Mouse (Mus musculus) urinary bladder, adult 18-20 months (tissue): ENCODE results near the gene Nfs1.
"Not testable (repeated sequence)": the region's sequence is repeated elsewhere in the genome, so short reads cannot be mapped to it uniquely, and the experiment has no call there.

Experiments
- DNase-seq, 2 experiments: peaks; one replicate each; pipeline ENCODE4 v3.0.0; 2022; ENCODE audit warnings: low spot score in 2 of 2, mixed read lengths in 2 of 2

Gene Nfs1

DNA sequence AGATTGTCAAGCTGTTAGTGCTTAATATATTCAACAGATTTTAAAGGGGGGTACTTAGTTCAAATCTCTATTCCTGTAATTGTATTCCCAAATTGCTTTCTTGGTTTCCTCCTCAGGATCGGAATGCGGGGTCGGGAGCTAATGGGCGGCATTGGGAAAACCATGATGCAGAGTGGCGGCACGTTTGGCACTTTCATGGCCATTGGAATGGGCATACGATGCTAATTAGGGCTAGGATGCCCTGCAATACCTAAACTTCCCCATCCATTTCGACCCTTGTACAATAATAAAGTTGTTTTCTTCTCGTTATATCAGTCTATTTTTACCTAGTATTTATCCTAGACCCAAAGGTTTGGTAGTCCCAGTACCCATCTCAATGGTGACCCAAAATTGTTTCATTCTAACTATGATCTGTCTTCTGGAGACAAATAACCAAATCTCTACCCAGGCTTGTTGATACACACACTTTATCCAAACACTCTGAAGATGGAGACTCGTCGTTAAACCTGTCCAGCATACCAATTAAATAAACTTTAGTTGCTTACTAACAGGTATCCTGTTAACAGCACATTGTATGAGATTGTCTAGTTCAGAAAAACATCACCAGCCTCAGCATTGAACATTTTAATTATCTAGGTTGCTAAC, 1.6 kb upstream of the Nfs1 start:
- DNase-seq: no peak

DNA sequence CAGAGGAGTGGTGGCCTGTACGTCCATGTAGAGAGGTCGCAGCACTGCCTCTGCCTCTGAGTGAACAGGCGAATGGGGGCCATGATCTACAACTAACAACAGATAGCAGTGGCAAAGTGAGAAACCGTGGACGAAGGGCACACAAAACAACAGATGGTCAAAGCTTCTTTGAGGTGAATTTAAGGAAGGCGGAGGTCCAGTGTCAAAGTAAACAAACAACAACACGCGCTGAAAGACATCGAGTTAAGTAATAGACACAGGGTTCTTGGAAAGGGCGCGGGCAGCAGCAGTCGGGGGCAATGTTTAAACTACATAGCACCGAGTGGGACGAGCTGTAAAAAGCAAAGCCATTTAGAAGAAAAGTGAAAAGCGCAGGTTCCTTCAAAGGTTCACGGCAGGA, 619 bp downstream of the Nfs1 start:
- no peak for DNase-seq

DNA sequence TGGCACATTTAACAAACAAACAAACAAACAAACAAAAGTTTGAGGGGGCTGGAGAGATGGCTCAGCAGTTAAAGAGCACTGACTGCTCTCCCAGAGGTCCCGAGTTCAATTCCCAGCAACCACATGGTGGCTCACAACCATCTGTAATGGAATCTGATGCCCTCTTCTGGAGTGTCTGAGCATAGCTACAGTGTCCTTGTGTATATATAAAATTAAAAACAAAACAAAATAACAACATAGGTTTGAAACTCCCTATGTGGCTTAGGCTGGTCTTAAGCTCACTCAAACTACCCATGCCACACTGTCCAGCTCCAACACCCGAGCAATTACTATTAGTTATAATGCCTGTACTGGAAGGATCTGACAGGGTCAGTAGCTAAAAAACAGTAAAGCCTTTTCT, 1.2 kb downstream of the Nfs1 start:
- DNase-seq: no peak

DNA sequence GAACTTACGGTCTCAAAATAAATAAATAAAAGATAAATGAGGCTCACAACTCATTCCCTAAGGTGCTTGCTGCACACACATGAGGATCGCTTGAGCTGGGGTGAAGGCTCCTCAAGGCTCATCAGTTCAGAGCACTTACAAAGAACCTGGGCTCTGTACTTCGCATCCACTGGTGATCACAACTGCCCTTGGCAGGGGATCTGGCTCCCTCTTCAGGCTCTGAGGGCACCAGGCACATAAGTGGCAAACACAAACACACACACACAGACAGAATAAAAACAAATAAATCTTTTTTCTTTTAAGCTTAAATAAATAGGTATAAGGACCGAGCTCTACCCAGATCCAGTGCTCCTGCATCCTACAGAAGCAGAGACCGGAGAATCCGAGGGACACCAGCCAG, 8.3 kb downstream of the Nfs1 start:
- no peak for DNase-seq

DNA sequence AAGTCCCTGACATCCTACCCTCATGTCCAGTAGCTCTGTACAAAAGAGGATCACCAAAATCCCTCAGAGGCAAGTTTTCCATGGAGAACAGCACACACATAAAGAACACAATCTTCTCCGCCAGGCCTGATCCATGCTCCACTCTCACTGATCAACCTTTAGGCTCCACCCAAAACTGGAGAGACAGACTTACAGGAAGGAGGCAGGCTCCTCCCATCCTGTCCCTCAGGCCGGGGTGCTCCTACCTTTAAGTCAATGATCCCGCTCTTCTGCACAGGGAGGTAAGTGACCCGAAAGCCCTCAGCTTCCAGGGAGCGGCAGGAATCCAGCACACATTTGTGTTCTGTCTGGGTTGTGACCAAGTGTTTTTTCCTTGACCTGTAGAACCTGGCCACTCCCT, 9.8 kb downstream of the Nfs1 start:
- DNase-seq: no peak

DNA sequence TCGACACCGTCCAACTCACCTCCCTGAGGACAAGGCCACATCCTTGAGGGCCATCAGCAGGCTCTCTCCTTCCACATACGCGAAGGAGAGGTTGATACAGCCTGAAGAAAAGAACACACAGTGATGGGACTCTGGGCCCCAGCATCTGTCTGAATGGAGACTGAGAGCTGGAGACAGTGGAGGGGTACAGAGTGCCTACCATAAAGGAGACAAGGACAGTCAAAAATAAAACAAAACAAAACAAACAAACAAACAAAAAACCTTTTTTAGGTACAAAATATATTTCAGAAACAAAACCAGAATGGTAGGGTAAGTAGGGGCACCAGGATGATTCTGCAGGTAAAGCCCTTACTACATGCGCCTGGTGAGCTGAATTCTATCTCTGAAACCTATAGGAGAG, 17.0 kb downstream of the Nfs1 start, which contains the start of gene Gm28036:
TSS of gene Gm28036 (minus strand) at position 101 of the 400 bp plus-strand sequence.
- DNase-seq: no peak

DNA sequence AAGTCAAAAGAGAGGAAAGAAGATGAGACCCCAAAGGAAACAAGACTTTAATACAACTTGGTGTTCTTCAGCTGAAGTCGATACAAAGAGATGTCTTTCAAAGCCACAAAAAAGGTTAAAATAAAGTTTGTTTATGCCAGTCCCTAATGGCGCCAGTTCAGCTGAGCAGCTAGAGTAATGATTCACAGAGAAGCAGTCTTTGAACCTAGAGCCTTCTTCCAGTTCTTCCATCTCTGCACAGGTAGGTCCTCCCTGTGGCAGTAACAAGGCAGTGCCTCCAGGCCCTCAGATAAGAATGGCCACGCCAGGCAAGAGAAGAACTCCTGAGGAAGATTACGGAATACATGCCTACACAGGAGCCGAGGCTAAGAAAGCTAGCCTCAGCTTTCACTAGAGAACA, 20.3 kb downstream of the Nfs1 start:
- DNase-seq: no peak

DNA sequence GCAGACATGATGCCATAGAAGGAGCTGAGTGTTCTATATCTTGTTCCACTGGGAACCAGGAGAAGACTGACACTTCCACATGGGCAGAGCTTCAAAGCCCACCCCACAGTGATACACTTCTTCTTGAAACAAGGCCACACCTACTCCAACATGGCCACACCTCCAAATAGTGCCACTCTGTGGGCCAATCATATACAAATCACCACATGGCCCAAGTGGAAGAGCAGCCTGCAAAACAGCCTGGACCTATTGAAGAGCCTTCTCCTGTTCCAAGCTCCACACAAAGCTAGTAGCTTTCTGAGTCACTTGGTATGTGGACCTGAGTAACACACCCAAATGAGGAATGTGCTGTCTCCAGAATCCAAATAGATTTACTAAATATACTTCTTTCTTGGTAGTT, 24.4 kb downstream of the Nfs1 start:
- no peak for DNase-seq

DNA sequence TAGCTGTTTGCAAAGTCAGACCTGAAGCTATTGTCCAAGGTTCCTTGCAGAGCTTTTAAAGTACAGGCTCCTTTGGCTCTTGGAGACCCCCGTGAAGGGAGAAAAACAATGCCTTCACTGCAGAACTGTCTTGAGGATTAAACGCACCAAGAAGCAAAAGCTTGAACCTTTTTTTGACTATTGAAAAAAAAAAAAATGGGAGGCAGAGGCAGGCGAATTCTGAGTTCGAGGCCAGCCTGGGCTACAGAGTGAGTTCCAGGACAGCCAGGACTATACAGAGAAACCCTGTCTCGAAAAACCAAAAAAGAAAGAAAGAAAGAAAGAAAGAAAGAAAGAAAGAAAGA, 31.9 kb downstream of the Nfs1 start:
- not testable (repeated sequence) for DNase-seq

DNA sequence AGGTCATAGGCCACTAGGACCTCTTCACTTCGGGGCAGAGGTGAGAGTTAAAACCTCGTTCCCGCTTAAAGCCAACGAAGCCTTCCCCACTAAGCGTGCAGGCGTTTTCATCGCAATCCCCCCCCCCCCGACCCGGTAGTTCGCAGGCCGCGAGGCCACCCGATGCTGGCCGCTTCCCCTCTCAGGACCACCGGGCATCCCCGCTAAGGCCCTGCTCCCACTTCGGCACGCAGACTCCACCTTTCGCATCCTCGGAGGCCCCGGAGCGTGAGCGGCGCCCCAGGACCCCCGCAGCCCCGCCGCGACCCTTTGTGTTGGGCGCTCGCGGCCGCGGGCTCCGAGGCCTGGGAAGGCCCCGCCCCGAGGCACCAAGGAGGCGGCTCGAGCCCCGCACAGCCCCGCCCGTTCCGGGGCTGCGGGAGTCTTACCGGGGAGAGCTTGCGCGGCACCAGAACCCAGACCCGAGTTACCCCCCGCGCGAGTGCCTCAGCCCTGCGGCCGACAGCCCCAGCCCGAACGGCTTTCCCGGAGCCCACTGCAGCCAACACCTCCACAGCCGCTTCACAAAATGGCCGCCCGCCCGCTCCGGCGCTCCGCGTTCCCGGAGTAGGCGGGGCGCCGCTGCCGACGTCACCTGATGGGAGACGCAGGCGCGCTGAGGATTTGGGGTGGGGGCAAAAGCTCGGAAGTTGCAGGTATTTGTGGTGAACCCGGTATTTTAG, 32.5 kb downstream of the Nfs1 start, which contains the start of the genes Cpne1 and Rbm12:
TSS of gene Cpne1 (minus strand) at position 608 of the 722 bp plus-strand sequence.
TSS of gene Rbm12 (minus strand) at position 621 of the 722 bp plus-strand sequence.
- peak; percentile 85 to 95 for DNase-seq

DNA sequence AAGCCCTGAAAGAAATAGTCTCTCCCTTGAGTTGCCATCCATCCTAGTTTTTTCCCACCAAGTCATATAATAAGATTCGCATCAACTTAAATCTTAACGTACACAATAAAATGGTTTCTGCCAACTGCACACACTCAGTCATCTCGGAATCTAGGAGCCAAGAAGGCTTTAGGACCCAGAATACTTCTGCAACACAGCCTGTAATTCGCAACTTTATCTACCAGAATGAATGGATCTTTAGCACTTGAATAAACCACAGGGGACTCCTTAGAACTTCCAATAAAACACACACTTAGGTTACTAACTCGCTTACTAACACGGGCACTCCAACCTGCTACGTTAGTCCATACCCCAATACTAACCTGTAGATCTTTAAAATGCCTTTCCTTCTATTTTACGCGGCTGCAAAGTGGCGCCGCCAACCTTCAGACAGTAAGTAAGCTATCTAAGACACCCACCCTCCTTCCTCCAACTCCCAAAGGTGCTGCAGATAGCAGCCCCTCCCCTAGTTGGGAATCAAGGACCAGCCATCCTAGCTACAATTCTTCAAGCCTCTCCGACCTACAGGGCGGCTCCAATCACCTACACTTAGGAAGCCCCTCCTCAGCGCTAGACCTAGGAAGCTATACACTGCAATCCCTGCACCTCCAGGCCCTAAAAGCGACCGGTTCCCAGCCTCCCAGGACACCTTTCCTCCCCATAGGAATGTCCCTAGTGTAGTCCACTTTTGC, 33.2 kb downstream of the Nfs1 start:
- peak in 1 of 2 experiments; percentile 18 for DNase-seq

DNA sequence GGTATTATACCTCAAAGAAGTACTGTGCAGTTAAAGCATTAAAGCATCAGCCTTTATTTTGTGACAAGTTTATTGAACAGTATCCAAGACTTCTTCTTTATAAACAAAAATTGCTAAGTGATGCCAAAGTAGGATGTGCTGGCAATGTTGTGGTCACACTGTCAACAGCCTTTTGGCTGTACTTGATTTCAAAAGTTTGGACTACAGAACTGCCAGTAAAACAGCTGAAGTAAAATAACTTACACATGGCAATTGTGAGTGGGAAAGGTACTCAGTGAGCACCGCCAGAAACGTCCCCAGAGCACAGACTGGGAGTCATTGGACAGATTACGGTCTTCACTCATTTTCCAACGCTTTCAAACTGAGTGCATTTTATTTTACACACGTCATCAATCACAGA, 52.1 kb downstream of the Nfs1 start:
- no peak for DNase-seq

DNA sequence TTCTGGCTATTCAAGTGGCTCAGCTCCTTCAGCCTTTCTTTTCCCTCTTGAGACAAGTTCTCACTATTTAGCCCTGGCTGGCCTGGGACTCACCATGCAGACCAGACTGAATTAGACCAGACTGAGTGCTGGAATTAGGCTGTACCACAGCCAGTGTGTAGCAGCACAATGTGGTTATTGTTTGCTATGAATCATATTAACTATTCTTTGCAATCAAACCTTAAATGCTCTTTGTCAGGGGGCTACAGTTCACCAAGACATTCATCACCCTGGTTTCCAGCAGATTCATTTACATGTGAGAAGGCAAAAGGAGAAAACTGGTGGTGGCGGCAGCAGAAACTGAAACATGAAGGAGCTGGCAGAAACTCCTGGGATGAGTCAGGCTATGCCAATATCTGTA, 54.2 kb downstream of the Nfs1 start:
- DNase-seq: no peak

DNA sequence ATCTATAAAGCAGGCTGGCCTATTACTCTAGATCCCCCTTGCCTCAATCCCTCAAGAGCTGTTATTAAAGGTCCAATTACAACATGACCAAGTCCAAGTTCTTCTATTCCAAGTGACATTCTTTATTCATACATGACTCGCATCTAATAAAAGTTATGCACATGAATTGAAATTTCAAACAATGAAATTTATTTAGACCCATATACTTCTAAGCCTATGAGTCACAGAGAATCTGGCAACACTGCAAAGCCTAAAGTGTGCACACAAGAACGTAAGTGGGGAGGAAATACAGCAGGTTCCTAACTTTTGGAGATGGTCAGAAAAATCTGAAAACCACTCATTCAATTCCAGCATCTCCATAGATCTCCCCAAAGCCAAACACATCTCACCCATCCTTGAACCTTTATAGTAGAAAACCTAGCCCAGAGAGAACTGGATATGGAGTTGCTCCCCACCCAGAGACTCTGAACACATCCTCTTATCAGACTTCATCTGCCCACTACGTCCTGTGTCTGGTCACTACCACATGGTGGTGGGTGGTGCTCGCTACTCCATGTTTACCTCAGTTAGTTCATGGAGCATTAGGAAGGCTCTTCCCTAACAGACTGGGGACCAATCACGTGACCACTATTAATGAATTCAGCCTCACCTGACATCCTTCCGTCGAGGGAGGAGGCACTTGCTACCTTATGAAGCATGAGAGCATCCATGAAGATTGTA, 56.4 kb downstream of the Nfs1 start:
- DNase-seq: no peak

DNA sequence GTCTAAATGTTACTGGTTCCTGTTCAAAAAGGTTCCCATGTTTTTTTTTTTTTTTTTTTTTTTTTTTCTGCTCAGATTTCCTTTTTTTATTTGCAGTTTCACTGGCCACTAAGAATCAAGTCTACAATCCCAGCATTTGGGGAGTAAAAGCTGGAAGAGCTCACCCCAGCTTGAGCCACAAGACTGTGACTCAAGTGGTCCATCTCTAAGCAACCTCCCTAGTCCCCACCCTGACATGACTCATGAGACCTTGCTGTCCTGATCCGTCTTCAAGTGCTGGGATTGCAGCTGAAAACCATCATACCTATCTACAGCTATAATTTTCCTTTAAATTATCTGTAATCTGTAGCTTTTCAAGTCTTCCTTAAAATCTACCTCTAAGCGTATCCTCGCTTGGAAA, 59.4 kb downstream of the Nfs1 start:
- DNase-seq: no peak

DNA sequence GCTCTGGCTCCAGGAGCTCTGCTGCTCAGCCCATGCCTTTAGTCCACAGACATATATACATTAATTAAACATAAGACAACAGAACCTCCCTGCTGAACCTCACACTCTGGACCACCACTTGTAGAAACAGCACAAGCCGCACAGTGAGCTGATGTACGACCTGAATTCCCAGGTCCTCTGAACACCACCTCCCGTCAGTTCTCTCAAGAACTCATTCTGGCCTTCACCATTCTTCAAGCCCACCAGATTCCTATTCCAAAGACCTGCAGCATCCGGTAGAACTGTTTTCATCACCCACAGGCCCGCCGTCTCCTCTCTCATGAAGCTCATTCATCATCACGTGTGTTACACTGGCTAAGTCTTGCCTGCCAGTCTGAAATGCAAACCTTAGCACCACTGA, 63.6 kb downstream of the Nfs1 start:
- no peak for DNase-seq

DNA sequence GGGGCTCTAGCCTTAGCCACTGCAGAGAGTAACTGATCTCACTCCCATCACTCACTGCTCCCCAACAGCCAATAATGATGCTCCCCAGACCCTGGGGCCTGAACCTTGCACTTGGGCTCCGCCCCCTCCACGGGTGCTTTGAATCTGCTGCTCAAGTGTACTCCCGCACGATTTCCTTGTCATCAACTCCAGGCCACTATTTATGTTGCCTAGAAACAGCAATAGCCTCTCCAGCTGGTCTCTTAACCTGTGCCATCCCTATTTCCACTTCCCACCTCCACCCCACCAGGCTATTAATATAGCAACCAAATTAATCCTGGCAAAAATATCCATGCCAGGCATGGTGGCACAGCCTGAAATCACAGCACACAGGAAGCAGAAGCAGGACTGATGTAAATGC, 64.3 kb downstream of the Nfs1 start:
- DNase-seq: no peak

DNA sequence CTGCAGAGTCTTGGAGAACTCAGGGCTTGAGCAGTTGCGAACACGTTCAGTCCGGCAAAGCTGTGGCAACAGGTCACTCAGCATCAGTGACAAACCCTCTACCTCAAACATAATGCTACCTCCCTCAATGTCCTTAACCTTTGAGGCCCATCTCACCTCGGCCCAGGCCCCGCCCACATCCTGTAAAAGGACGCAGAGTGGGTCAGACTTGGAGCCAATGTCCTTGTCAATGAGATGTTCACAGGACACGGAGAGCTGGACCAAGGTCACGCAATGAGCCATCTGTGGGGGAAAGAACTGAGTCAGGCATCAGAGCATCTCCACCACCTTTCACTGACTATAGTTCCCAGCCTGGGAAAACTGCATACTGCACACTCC, 64.8 kb downstream of the Nfs1 start:
- DNase-seq: no peak

DNA sequence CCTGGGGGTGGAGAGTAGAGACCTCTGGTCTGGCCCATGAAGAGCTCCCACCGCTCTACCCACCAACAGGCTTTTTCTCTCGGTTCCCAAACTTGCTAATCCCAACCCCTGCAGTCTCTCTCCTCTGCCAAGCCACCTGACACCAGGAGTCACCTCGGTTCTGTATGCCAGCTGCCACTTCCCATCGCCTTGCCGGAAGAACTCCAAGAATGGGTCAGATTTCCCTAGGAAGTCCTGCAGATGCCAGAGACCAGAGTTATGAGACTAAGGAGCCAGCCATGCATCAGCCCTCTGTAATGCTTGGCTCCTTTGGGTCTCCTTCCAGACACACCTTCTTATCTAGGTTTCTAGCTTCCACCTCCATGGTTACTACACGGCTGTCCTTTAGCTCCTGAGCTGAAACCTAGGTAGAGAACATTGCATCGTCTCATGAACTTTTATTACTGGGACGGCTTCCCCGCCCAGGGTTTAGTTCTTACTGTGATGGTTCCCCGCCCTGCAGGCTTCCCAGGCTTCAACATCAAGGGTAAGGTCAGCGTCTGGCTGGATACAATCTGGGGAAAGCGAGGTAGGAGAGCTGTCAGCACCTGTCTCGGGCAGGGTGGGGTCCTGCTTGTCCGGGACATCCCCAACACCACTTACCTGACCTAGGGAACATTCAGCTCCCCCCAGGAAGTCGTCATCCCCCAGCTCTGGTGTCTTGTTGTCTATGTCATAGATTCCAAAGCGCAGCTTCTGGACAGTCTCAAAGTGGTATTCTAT, 65.4 kb downstream of the Nfs1 start:
- no peak for DNase-seq

DNA sequence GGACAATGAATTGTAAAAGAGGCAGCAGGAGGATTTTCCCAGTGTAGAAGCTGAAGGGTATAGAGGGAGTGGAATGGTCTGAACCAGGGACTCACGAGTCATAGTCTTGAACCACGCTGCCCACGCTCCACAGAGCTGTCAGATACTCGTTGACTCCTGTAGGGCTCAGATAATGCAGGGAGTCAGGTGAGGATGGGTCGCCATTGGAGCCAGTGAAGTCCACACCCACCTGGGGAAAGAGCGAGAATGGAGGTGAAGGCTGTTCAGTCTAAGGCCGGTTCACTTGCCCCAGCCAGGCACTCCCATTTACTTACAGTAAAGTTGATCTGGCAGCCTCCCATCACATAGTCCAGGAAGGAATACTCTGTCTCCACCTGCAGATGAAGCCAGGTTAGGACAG, 66.5 kb downstream of the Nfs1 start:
- DNase-seq: no peak

DNA sequence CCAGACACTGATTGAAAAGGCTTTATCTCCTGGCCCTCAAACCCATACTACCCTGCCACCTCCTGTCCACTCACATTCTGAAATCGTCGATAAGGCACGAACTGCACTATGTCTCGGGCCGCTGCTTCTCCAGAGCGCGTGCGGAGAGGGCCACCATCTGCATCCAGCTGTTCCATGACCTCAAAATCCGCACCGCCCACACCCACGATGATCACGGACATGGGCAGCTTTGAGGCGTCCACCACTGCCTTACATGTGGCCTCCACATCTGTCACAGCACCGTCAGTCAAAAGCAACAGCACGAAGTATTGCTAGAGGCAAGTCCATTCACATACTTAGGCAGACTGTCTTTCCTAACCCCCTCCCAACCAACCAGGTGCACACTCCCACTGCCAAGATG, 70.3 kb downstream of the Nfs1 start:
- no peak for DNase-seq
